Mouse (Mus musculus): ENCODE data around the gene Pot1a.

GRCm38 (mm10) chr6:25802269-25802668 is 6.8 kb downstream of the Pot1a start:
- TF ChIP-seq CTCF (conservative IDR thresholded peaks at IDR 0.05; ENCODE audit: insufficient read depth, insufficient read length, low read depth, low read length) (no peak), POLR2A (IDR thresholded peaks at IDR 0.05; ENCODE audit: low read depth, low read length) (no peak)

Data from kidney, adult 2 months (tissue).